Mouse (Mus musculus): ENCODE measurements around the gene Jakmip3.

- no peak for TF ChIP-seq CTCF (IDR thresholded peaks at IDR 0.05; ENCODE audit: low read depth, low read length)
- no peak for TF ChIP-seq TAL1 (conservative IDR thresholded peaks at IDR 0.05; ENCODE audit: low read depth, low read length)
- no peak for TF ChIP-seq POLR2AphosphoS5 (IDR thresholded peaks at IDR 0.05; ENCODE audit: insufficient replicate concordance, low read depth, low read length)
- no peak for TF ChIP-seq GATA1 (IDR thresholded peaks at IDR 0.05; ENCODE audit: borderline replicate concordance, low read length)
- TF ChIP-seq GATA2 (IDR thresholded peaks at IDR 0.05; ENCODE audit: borderline replicate concordance, low read depth, low read length), result no peak
These were observed 186.0 kb downstream of the Jakmip3 start for GRCm38 (mm10) chr7:139126549-139126948.
